Mouse (Mus musculus): ENCODE results near the gene Gm10147.
"Not testable (repeated sequence)": the region's sequence is repeated elsewhere in the genome, so short reads cannot be mapped to it uniquely, and the experiment has no call there.

Gene Gm10147

GRCm38 (mm10) chrX:28607742-28608141 lies at the start of gene Gm10147:
Gene Gm10147 (minus strand): TSS chrX:28607842.
- not testable (repeated sequence) for DNase-seq (ENCODE audit: low spot score in 2 of 2)

Data from natural killer cell, adult 2 months (primary cell).